Mouse (Mus musculus): ENCODE data around the gene Mxra8.

DNA sequence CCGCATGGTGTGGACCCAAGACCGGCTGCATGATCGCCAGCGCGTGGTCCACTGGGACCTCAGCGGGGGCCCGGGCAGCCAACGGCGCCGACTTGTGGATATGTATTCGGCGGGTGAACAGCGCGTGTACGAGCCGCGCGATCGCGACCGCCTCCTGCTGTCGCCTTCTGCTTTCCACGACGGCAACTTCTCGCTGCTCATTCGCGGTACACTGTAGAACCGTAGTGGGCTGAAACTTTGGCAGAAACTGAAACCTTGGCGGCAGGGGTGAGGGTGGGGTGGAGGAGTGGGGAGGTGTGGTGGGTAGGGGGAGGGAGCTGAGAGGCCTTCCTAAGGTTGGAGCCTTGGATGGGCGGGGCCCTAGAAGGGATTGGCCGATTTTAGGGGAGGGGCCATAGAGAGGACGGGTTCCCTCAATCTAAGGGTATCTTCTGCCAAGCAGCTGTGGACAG is 1.5 kb downstream of the Mxra8 start:
- TF ChIP-seq POLR2A (IDR thresholded peaks at IDR 0.05; ENCODE audit: borderline replicate concordance, insufficient read depth, low read length): no peak
- no peak for TF ChIP-seq CTCF (IDR thresholded peaks at IDR 0.05; ENCODE audit: borderline replicate concordance, insufficient read depth, low read depth, low read length)

Data from cerebellum, adult 2 months (tissue).